Mouse (Mus musculus) myocyte (in vitro differentiated cells): ENCODE data around the gene Cdh10.

ENCODE experiments used
- CEBPB ChIP-seq: IDR thresholded peaks from 2 replicates; pipeline ENCODE4 v1.6.1; 2011; ENCODE audit warnings: mild to moderate bottlenecking, moderate library complexity; ENCODE audit not compliant: poor library complexity, insufficient read depth, severe bottlenecking
- E2F4 ChIP-seq: IDR thresholded peaks from one replicate; pipeline ENCODE4 v1.6.1; 2011; ENCODE audit warnings: mild to moderate bottlenecking, control low read depth, moderate library complexity; ENCODE audit not compliant: insufficient read depth
- MAX ChIP-seq: IDR thresholded peaks from one replicate; pipeline ENCODE4 v1.6.1; 2011; ENCODE audit warnings: low read depth, mild to moderate bottlenecking, control low read depth
- MYOD1 ChIP-seq, 3 experiments: IDR thresholded peaks; one replicate each; pipeline ENCODE4 v1.6.1; 2011; ENCODE audit warnings: control low read depth in 2 of 3, low read depth in 2 of 3, mild to moderate bottlenecking in 2 of 3, moderate library complexity in 1 of 3; ENCODE audit not compliant: insufficient read length in 2 of 3, control insufficient read depth in 1 of 3
- POLR2A ChIP-seq: IDR thresholded peaks from one replicate; pipeline ENCODE4 v1.6.1; 2011; ENCODE audit warnings: low read depth, mild to moderate bottlenecking, control low read depth, moderate library complexity; ENCODE audit not compliant: insufficient read length
- POLR2AphosphoS2 ChIP-seq: IDR thresholded peaks from one replicate; pipeline ENCODE4 v1.6.1; 2011; ENCODE audit warnings: low read depth, control low read depth; ENCODE audit not compliant: insufficient read length
- SRF ChIP-seq: IDR thresholded peaks from one replicate; pipeline ENCODE4 v1.6.1; 2011; ENCODE audit warnings: low read depth; ENCODE audit not compliant: control insufficient read depth, insufficient read length
- TCF12 ChIP-seq: IDR thresholded peaks from one replicate; pipeline ENCODE4 v1.6.1; 2011; ENCODE audit warnings: mild to moderate bottlenecking, control low read depth; ENCODE audit not compliant: poor library complexity, insufficient read depth, severe bottlenecking
- USF1 ChIP-seq: IDR thresholded peaks from one replicate; pipeline ENCODE4 v1.6.1; 2011; ENCODE audit warnings: low read depth, mild to moderate bottlenecking, control low read depth, moderate library complexity

DNA sequence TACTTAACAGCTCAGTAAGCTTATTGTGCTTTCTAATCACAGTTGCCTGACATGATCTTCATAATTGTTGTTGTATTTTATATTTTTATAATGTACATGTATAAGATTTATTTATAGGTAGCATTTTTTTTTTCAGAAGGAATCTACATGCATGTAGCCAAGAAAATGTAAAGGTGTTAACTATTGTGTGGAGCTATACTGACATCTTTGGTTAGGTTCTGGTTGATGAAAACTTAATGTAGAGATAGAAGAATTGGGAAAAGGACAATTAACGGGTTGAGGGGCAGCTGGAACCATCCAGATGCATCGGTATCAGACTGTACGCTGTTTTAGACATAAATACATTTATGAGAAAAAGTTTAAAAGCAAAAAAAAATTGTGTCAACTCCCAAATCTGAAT is 1.0 kb upstream of the Cdh10 start:
- TF ChIP-seq TCF12 (no peak), MAX (no peak), POLR2A (no peak), POLR2AphosphoS2 (no peak), USF1 (no peak), E2F4 (no peak), SRF (no peak), CEBPB (no peak), MYOD1 (IDR thresholded peaks at IDR 0.05; ENCODE audit: control insufficient read depth in 1 of 3, insufficient read length in 2 of 3, low read depth in 2 of 3) (no peak)
